Mouse (Mus musculus) retina, adult 2 months (tissue): ENCODE data around the gene Wdsub1.
A peak's percentile ranks its signal among the peaks of the same experiment; 100 is the strongest.

ENCODE experiments used
- DNase-seq: peaks from one replicate; pipeline ENCODE4 v3.0.0-alpha.2; 2012; ENCODE audit warnings: low read depth, low spot score

Gene Wdsub1

GRCm38 (mm10) chr2:59841944-59842343 is 40.4 kb downstream of the Wdsub1 start:
- DNase-seq, result no peak

GRCm38 (mm10) chr2:59841189-59841939 is 41.0 kb downstream of the Wdsub1 start:
- no peak for DNase-seq

GRCm38 (mm10) chr2:59840191-59840590 is 42.2 kb downstream of the Wdsub1 start:
- DNase-seq, result no peak

GRCm38 (mm10) chr2:59839755-59840154 is 42.6 kb downstream of the Wdsub1 start:
- no peak for DNase-seq

- DNase-seq, result no peak
These were observed 43.6 kb downstream of the Wdsub1 start for GRCm38 (mm10) chr2:59838825-59839224.

GRCm38 (mm10) chr2:59831831-59832230 is 50.6 kb downstream of the Wdsub1 start:
- DNase-seq, result no peak

- no peak for DNase-seq
These were observed 51.5 kb downstream of the Wdsub1 start for GRCm38 (mm10) chr2:59830940-59831339.

- DNase-seq, result no peak
These were observed 52.2 kb downstream of the Wdsub1 start for GRCm38 (mm10) chr2:59830151-59830550.

- DNase-seq, result no peak
These were observed 52.7 kb downstream of the Wdsub1 start for GRCm38 (mm10) chr2:59829718-59830117.

- DNase-seq, result peak; percentile 18
These were observed 53.4 kb downstream of the Wdsub1 start for GRCm38 (mm10) chr2:59828777-59829508.

GRCm38 (mm10) chr2:59828103-59828655 is 54.2 kb downstream of the Wdsub1 start:
- no peak for DNase-seq

GRCm38 (mm10) chr2:59825380-59825779 is 57.0 kb downstream of the Wdsub1 start:
- no peak for DNase-seq

- DNase-seq, result no peak
These were observed 58.1 kb downstream of the Wdsub1 start for GRCm38 (mm10) chr2:59824289-59824688.

- no peak for DNase-seq
These were observed 61.3 kb downstream of the Wdsub1 start for GRCm38 (mm10) chr2:59821044-59821443.

GRCm38 (mm10) chr2:59820088-59820487 is 62.3 kb downstream of the Wdsub1 start:
- no peak for DNase-seq

GRCm38 (mm10) chr2:59819415-59819814 is 63.0 kb downstream of the Wdsub1 start:
- DNase-seq, result no peak

- no peak for DNase-seq
These were observed 63.7 kb downstream of the Wdsub1 start for GRCm38 (mm10) chr2:59818663-59819062.

GRCm38 (mm10) chr2:59814997-59815396 is 67.4 kb downstream of the Wdsub1 start:
- DNase-seq, result no peak

- no peak for DNase-seq
These were observed 68.9 kb downstream of the Wdsub1 start for GRCm38 (mm10) chr2:59813457-59813856.

GRCm38 (mm10) chr2:59812641-59813040 is 69.8 kb downstream of the Wdsub1 start:
- DNase-seq, result no peak

GRCm38 (mm10) chr2:59811247-59811646 is 71.1 kb downstream of the Wdsub1 start:
- DNase-seq, result no peak

- DNase-seq, result no peak
These were observed 72.4 kb downstream of the Wdsub1 start for GRCm38 (mm10) chr2:59810039-59810438.

- no peak for DNase-seq
These were observed 73.8 kb downstream of the Wdsub1 start for GRCm38 (mm10) chr2:59808608-59809007.
